Mouse (Mus musculus): ENCODE measurements around the gene Zfp536. TPM values are rescaled to one million over a fixed set of nuclear protein-coding genes. Genes with fewer than 3 reads are reported as not detected.

Zfp536 gene
- 0.20 TPM for polyA plus RNA-seq (2017; shearing (Covaris generic))

GRCm38 (mm10) chr7:37773312-37773702, at the start of gene Zfp536:
TSS of gene Zfp536 (minus strand) at chr7:37773641.

Other genes starting within 250 kb of the Zfp536 start
- gene Uri1, start 249.9 kb upstream of the Zfp536 start, polyA plus RNA-seq (2017; shearing (Covaris generic)): 57.0 TPM

Data from effector memory CD4-positive, alpha-beta T cell, adult 7 months (primary cell).